Mouse (Mus musculus) telencephalon, adult 2 months (tissue): ENCODE results near the gene Stxbp5.

Source experiments
- DNase-seq: peaks from one replicate; pipeline ENCODE4 v3.0.0-alpha.2; 2011; ENCODE audit warnings: low read depth, low spot score

The Stxbp5 gene

DNA sequence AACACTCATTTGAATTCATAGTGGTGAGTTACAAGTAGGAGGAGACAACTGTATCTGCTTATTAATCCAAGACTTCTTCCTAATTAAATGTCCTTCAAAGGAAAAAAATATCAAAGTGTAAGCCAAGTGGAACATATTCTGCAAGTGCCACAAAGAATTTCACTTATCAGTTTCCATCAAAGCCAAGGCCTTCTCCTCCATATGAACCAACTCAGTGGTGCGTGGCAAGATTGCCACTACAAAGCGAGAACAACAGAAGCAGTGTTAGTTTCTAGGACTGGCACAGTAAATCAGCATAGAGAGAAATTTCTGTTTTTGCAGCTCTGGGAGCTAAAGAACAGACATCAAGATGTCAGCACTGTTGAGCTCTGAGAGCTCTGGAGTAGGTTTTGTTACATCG lies 41.4 kb downstream of the Stxbp5 start:
- DNase-seq: no peak

DNA sequence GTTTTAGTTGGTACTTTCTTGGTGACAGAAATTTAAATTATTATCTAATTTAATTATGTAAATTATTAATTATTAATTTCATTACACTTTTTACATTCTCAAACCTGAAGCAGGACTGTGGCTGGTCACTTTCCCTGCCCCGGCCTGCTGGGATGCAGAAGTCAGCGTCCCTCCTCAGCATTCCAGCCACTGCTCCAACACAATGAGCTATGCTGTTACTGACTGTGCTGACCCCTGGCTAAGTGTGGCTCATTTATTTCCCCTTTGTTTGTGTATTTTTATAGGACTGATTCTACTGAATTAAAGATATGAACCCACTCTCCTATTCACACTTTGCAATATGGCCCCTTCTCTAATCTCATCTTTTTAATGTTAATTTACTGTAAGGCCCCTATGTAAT lies 43.0 kb downstream of the Stxbp5 start:
- no peak for DNase-seq

DNA sequence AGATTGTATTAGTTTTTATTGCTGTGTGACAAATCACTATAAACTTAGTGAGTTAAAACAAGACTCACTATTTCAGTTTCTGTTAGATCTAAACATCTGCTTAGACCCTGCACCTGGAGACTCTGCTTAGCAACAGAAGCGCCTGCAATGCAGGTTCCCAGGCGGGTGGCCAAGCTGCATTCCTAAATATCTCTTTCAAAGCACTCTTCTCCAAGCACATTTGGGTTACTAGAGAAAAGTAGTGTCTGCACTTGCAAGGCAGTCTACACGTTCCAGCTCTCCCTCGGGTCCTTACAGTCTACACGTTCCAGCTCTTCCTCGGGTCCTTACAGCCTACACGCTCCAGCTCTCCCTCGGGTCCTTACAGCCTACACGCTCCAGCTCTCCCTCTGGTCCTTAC lies 44.1 kb downstream of the Stxbp5 start:
- no peak for DNase-seq

DNA sequence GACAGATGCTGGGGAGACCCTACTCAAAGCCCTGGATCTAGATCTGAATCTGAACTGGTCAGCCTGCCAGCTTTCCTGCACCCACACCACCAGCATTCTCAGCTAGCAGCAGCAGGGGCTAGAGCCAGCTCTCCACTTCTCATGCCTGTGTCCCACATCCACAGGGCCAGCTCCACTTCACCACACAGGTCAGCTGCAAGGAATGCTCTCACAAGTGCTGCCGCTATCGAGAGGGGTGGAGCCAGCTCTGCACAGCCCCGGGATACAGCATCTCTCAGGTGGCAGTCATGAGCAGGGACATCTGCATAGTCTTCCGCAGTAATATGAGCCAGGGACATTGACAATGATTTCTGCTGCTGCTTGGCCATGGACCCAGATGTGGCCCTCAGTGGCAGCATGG lies 54.5 kb downstream of the Stxbp5 start:
- no peak for DNase-seq

DNA sequence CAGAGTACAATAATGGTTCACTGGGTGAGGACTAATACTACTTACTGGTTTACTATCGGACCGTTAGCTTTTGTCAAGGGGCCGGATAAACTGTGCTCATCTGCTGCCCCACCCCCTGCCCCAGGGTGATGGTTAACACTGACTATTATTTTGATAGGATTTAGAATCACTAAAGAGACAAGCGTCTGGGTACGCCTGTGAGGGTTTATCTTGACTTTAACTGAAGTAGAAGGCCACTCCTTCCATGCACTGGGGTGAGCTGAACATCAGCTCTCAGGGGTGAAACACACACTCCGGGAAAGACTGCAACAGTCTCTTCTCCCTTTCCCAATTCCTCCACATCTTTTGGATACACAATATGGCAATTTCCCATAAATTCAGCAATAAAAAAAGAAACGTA lies 61.5 kb downstream of the Stxbp5 start:
- DNase-seq: no peak

DNA sequence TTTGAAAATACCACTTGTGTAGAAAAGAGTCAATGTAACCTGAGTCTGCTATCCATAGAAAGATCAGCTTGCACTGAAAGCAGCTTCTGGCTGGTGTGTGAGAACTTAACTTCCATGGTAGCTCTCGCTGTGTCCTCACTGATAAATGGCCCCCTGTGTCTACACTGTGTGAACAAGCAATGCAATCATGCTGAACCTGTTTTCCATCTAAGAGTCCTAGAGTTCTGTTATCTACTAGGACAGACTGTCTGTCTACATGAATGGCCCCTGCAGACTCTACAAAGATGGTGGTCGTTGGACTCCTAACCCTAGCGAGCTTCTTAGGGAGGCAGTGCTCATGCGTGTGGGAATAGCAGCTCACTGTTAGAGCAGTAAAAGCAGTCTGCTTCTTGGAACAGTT lies 65.9 kb downstream of the Stxbp5 start:
- DNase-seq: no peak

DNA sequence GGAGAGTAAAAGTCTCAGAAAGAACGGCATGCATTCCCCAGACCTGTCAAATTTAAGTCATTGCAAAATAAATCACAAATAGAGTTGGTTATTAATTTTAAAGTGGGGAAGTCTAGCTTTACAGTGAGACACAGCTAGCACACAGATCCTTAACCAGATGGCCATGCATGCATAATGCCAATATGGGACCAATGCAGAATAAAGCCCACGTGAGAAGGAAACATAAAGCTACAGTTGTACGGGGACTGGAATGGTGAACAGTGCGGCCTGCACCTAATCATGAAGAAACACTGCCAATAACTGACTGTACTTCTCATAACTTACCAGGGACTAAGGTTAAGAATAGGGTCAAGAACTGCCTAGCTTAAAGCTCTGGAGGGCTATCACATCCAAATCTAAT lies 67.9 kb downstream of the Stxbp5 start:
- DNase-seq: no peak

DNA sequence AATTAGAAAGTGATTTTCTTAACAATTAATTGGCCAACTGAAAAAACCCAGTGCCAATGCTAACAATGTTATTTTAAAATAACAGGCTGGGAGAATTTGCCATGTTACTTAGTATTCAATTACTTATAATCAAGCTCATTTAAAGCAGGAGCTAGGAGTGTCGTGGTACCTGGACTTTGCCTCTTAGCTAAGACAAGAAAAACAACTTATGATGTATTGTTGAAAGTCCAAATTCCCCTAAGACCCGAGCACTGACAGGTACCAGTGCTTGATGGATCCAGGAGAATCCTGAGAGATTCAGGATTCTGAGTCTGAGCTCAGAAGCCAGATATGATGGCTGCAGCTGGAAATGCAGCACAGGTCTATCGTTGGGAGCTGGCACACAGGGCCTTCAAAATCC lies 71.1 kb downstream of the Stxbp5 start:
- DNase-seq: no peak

DNA sequence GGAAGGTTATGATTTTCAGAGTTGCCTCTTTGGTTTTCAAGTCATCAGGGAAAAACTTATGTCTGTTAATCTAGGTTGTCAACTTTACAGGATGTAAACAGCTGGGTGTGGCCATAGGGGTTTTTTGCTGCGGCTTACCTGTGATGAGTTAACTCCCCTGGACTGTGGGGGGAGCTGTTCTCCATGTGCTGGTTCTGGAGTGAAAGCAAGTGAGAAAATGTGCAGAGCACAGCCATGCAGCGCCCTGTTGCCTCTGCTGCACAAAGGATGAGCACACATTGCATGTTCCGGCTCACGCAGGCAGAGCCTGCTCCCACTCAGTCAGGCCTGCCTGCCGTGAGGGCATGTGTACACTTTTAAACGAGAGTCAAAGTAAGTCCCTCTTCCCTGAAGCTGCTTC lies 79.6 kb downstream of the Stxbp5 start:
- no peak for DNase-seq

DNA sequence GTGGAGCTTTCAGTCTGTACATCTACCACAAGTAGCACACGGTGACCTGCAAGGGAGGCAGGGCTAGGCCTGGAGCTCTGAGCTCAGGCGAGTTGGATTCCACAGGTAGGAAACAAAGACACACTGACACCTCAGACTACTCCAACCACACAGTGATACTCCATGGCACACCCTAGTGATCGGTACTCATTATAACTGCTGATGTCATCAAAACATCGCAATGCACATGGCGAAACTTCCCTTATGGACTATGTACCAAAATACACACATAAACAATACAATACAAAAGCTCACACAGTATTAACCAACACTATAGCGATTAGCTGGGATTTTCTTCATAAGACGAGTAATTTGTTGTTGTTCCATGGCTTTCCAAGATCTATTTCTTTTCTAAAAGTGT lies 82.3 kb downstream of the Stxbp5 start:
- DNase-seq: no peak

DNA sequence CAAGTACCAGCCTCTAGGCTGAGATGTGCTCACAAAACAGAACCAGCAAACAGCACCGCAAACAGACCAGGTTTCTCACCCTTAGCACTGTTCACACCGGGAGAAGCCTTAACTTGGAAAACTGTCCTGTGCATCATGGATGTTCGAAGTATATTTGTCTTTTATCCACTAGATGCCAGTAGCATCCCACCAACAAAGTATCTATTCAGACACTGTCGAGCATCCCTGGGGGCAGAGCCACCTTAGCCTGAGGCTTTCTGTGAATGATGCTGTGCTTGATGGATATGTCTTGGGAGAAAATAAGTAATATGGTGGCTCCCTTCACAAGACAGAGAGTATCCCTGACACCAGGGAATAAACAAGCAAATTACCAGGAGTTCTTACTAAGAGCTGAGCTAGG lies 87.0 kb downstream of the Stxbp5 start:
- DNase-seq: peak; percentile 36

DNA sequence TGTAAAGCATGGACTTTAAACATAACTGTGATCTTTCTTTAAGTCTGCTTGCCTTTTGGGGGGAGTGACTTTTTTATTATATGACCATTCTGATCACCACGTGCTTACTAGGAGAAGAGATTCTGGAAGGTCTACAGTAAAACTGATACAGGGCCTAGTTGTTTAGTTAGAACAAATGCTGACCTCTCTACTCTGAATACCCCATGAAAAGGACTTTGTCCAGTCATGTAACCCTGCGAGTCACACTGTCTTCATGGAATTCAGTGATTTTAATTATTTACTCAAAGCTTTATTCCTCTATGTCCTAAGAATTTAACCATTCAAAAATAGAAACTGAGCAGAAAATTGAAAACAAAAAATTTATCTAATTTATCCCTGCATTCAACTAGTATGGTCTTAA lies 93.3 kb downstream of the Stxbp5 start:
- no peak for DNase-seq

DNA sequence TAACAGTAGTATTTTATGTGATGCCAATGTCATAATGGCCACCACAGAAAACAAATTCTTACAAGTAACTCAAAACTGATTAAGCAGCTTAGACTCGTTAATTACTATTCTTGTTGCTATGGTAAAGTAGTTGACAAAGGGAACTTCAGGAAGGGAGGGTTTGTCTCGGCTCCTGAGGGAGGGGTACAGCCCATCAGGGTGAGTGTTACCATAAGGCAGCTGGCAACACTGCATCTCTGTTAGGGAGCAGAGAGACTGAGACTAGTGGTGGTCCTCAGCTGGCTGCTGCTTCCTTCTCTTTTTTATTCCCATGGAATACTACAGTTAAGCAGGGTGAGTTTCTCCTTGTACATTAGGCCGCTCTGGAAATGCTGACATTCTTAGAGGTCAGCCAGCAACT lies 95.5 kb downstream of the Stxbp5 start:
- no peak for DNase-seq

DNA sequence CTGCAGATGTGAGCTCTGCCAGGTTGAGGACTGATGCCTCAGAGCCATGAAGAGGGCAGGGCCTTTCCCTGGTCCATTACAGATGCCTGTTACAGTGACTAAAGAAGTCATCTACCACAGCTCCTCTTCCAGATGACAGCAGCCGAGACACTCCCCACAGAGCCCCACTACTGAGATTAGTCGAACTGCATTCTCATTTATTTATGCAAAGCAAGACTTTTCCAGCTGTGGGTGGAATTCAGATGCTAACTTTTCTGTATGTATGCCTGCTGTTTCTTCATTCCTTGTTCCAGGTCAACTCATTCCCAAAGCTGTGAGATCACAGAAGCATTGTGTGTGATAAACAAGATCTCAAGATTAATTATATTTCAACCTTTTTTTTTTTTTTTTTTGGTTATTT lies 97.8 kb downstream of the Stxbp5 start:
- no peak for DNase-seq

DNA sequence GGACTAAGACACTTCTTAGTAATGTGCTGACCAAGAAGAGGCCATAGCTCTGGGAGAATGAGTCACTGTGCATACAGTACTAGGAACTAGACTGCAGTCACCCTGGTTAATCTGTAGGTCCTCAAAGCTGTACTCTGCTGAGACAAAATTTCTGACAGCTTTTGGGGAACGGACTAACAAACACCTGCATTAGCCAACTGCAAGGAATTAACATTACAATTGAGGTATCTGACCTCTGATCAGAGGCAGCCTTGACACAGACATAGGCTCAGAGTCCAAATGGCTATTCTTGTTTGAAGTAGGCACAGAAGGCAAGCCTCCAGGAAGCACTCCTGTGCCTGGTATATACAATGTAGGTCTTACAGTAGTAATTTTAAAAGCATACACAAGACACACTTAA lies 99.3 kb downstream of the Stxbp5 start:
- DNase-seq: no peak

DNA sequence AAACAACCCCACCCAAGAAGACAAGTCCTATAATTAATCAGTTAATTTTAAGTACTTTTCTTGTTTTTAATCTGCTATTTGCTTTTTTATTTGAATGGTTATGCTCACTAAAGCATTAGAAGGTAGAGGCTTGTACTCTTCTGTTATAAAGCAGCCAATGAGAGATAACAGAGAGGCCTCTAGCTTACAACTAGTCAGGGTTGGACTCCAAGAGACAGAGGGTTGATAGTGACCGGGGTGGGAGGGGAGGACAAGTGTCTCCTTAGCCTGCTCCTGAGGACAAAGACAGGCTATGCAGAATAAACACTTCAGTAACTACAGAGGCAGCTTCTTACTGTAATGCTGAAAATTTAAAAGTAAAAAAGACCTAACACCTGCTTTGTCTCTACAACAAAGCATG lies 101.8 kb downstream of the Stxbp5 start:
- DNase-seq: no peak

DNA sequence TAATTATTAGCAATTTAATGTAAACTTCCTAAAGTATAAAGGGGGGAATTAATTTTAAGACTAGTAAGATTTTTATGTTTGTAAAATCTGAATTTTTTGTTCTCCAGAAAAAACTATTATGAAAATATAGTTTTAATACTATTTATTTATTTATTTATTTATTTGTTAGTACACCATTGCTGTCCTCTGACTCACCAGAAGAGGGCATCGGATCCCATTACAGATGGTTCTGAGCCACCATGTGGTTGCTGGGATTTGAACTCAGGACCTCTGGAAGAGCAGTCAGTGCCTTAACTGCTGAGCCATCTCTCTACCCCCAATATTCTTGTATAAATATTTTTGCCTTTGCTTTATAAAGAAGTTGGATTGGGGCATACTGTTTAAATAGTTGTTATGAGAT lies 104.5 kb downstream of the Stxbp5 start:
- DNase-seq: no peak

DNA sequence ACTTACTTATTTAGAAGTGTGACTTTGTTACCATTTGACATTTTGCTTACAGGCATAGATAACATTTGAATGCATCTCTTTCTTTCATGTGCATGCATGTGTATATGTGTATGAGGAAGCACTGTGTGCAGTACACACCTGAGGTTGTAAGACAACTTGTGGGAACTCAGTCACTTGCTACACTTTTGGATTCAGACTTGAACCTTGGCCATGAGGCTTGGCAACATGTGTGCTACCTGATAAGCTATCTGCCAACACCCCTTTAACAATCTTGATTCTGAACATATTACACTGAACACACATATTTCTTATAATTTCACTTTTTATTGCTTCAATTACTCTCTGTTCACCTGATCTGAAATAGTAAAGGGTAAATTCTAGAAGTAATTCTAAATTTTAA lies 106.5 kb downstream of the Stxbp5 start:
- no peak for DNase-seq

DNA sequence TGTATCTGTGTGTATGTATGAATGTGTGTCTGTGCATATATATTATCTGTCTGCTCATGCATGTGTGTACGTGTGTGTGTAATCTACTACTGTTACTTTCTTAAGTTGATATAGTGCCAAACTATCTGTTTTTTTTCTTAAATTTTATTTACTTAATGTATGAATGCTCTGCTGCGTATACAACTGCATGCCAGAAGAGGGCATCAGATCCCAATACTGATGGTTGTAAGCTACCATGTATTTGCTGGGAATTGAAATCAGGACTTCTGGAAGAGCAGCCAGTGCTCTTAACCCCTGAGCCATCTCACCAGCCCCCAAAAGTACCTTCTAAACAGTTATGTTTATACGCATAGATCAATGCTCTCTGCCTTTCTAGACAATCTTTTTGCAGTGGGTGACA lies 109.9 kb downstream of the Stxbp5 start:
- DNase-seq: no peak

DNA sequence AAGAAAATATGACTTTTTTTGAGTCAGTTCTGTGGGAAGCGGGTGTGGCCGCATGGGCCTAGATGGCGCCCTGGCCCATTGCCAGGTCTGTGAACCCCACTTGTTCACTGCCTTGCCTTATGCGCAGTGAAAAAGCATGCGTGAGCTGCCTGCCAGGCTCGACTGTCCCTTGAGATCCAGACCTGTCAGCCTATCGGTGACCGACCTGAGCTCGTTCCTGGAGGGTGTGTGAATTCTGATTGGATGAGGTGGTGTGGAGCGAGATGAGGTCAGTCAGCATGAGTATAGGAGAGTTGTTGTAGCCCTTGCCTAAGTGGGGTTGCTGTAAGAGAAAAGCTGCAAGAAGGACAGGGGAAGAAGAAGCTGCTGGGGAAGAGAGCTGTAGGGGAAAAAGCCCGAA lies 114.4 kb downstream of the Stxbp5 start:
- no peak for DNase-seq

DNA sequence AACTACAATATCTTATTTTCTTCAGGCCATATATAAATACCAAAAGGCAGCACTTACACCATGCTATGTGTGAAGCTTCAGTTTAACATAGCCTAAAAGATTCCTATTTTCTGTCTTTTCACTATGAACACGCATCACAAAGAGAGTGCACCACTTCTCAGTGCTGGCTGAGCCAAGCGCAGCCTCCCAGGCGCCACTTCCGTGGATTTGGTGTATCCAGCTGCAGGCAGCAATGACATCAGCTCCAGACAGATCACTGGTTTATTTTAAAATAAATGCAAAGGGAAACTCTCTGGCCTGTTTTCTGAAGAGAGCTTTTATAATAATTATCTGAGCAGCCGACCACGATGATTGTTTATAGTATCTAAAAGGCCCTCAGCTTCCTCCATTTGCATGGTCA lies 115.2 kb downstream of the Stxbp5 start:
- DNase-seq: no peak

DNA sequence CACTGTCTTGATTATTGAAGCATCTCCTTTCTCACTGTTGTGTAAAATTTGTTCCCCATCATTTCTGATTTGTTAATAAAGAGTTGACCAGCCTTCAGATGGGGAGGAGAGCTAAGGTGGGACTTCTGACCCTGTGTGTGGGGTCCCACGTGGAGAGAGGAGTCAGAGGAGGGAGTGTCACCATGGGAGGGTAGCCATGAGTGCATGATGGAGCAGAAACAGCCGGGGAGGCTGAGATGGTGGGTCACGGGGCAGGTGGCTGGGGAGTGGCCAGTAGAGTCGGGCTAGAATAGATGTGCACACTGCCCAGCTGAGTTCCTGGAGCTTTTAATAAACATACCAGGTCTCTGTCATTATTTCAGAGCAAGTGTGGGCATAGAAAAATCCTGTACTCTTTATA lies 121.0 kb downstream of the Stxbp5 start:
- DNase-seq: no peak

DNA sequence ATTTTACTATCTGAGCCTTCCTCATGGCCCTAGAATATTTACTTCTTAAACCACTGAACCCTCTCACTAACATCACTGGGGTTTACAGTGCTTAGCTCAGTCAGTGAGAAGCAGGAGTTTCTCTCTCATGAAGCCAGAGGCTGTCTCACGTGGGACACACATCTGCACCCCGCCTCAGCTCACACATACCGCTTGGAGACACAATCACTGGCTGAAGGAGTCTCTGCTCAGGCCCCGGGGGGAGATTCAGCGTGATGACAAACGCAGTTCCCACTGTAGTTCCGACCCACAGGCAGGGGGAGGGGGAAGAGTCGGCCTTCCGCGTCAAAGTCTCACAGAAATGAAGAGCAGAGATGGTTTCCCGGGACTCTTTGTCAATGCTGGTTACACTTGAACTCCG lies 130.6 kb downstream of the Stxbp5 start:
- DNase-seq: no peak

DNA sequence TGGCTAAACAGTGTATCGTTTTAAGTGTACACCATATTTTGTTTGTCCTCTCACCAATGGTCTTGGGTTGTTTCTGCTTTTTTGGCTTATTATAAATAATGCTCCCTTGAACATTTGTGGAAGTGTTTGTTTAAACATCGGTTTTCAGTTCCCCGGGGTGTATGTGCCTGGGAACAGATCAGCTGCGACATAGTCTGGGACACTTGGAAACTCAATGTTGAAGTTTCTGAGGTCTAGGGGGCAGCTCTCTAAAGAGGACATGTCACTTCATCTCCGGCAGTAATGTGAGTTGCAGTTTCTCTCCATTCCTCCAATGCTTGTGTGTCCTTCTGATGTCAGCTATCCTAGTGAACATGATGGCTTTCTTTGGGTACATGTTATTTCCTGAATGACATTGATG lies 137.0 kb downstream of the Stxbp5 start:
- no peak for DNase-seq

DNA sequence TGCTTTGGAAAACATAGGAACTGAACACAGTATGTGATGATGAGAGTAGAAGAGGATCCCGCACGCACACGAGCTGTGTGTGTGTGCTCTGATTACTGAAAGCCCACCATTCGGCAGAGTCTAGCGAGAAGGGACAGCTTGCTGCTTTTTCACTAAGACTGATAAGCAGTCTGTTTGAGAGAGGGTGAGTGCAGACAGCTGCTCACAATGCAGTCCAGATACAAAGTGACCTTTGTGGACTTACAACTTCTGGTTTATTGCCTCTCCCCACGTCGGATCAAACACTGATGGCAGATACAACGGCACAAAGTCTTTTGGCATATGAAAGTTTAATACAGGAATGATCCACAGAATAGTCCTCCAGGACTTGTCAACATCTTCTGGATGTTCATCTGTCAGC lies 140.6 kb downstream of the Stxbp5 start:
- DNase-seq: no peak
